Mouse (Mus musculus): ENCODE measurements around the gene Poc5. TPM values are rescaled to one million over a fixed set of nuclear protein-coding genes. Genes with fewer than 3 reads are reported as not detected.

Gene Poc5
- polyA plus RNA-seq, 1 experiment from 2014 or later, result 9.2 TPM

- DNase-seq (ENCODE audit: low spot score), result no peak
- 73% methylated on average over 7 of the region's 7 CpGs for WGBS
- Histone ChIP-seq H3K4me1 (ENCODE audit: insufficient read depth, low read depth, low read length) (no peaks in the 10 kb centered on the region), H3K4me3 (ENCODE audit: low read depth, low read length) (no peak overlapping the region), H3K27ac (ENCODE audit: low read length) (no peak overlapping the region), H3K27me3 (replicated peaks; ENCODE audit: insufficient read depth, low read length) (no peaks in the 10 kb centered on the region), H3K36me3 (ENCODE audit: insufficient read depth, low read length) (no peaks in the 10 kb centered on the region), H3K9ac (replicated peaks; ENCODE audit: low read depth) (no peak overlapping the region), H3K9me3 (ENCODE audit: low read length) (no peaks in the 10 kb centered on the region), H3K4me2 (replicated peaks; ENCODE audit: low read depth, low read length) (no peak overlapping the region)
- TF ChIP-seq EP300 (IDR thresholded peaks at IDR 0.05) (no peak), CTCF (IDR thresholded peaks at IDR 0.05) (no peak)
- ATAC-seq, result no peak
Measured at GRCm38 (mm10) chr13:96450869-96451268, 62.8 kb downstream of the Poc5 start.

- Histone ChIP-seq H3K4me2 (replicated peaks; ENCODE audit: low read depth, low read length) (no peak overlapping the region), H3K27me3 (replicated peaks; ENCODE audit: insufficient read depth, low read length) (no peaks in the 10 kb centered on the region), H3K4me3 (ENCODE audit: low read depth, low read length) (no peak overlapping the region), H3K9ac (replicated peaks; ENCODE audit: low read depth) (no peak overlapping the region), H3K4me1 (ENCODE audit: insufficient read depth, low read depth, low read length) (no peaks in the 10 kb centered on the region), H3K27ac (ENCODE audit: low read length) (no peak overlapping the region), H3K36me3 (ENCODE audit: insufficient read depth, low read length) (no peaks in the 10 kb centered on the region), H3K9me3 (ENCODE audit: low read length) (no peaks in the 10 kb centered on the region)
- no peak for ATAC-seq
- WGBS, result 78% methylated on average over 11 of the region's 11 CpGs
- TF ChIP-seq CTCF (IDR thresholded peaks at IDR 0.05), result no peak
- TF ChIP-seq EP300 (IDR thresholded peaks at IDR 0.05), result no peak
- peak; percentile 19 for DNase-seq (ENCODE audit: low spot score)
Measured at GRCm38 (mm10) chr13:96451386-96452140, 63.5 kb downstream of the Poc5 start.

GRCm38 (mm10) chr13:96452621-96453020 lies 64.5 kb downstream of the Poc5 start:
- no peak overlapping the region for H3K4me3 ChIP-seq (ENCODE audit: low read depth, low read length)
- DNase-seq (ENCODE audit: low spot score) (no peak), ATAC-seq (no peak)
- no peak overlapping the region for H3K4me2 ChIP-seq (replicated peaks; ENCODE audit: low read depth, low read length)
- WGBS, result 96% methylated on average over 3 of the region's 3 CpGs
- H3K4me1 ChIP-seq (ENCODE audit: insufficient read depth, low read depth, low read length), result no peaks in the 10 kb centered on the region
- no peak for TF ChIP-seq CTCF (IDR thresholded peaks at IDR 0.05)
- no peak for TF ChIP-seq EP300 (IDR thresholded peaks at IDR 0.05)
- H3K27me3 ChIP-seq (replicated peaks; ENCODE audit: insufficient read depth, low read length), result no peaks in the 10 kb centered on the region
- H3K9ac ChIP-seq (replicated peaks; ENCODE audit: low read depth), result no peak overlapping the region
- H3K27ac ChIP-seq (ENCODE audit: low read length), result no peak overlapping the region
- no peaks in the 10 kb centered on the region for H3K36me3 ChIP-seq (ENCODE audit: insufficient read depth, low read length)
- no peaks in the 10 kb centered on the region for H3K9me3 ChIP-seq (ENCODE audit: low read length)

GRCm38 (mm10) chr13:96454288-96454687 lies 66.2 kb downstream of the Poc5 start:
- Histone ChIP-seq H3K9ac (replicated peaks; ENCODE audit: low read depth) (no peak overlapping the region), H3K4me3 (ENCODE audit: low read depth, low read length) (no peak overlapping the region), H3K9me3 (ENCODE audit: low read length) (no peaks in the 10 kb centered on the region), H3K27ac (ENCODE audit: low read length) (no peak overlapping the region), H3K4me2 (replicated peaks; ENCODE audit: low read depth, low read length) (no peak overlapping the region), H3K27me3 (replicated peaks; ENCODE audit: insufficient read depth, low read length) (no peaks in the 10 kb centered on the region), H3K4me1 (ENCODE audit: insufficient read depth, low read depth, low read length) (no peaks in the 10 kb centered on the region), H3K36me3 (ENCODE audit: insufficient read depth, low read length) (no peaks in the 10 kb centered on the region)
- peak; percentile 29 for DNase-seq (ENCODE audit: low spot score)
- 61% methylated on average over 3 of the region's 3 CpGs for WGBS
- peak; percentile 44; the same call in 1 of the 2 replicates for ATAC-seq
- TF ChIP-seq EP300 (IDR thresholded peaks at IDR 0.05) (no peak), CTCF (IDR thresholded peaks at IDR 0.05) (no peak)

GRCm38 (mm10) chr13:96457566-96457965 lies 69.5 kb downstream of the Poc5 start:
- Histone ChIP-seq H3K4me2 (replicated peaks; ENCODE audit: low read depth, low read length) (no peak overlapping the region), H3K27ac (ENCODE audit: low read length) (no peak overlapping the region), H3K9ac (replicated peaks; ENCODE audit: low read depth) (no peak overlapping the region), H3K27me3 (replicated peaks; ENCODE audit: insufficient read depth, low read length) (no peaks in the 10 kb centered on the region), H3K4me1 (ENCODE audit: insufficient read depth, low read depth, low read length) (no peaks in the 10 kb centered on the region), H3K9me3 (ENCODE audit: low read length) (no peaks in the 10 kb centered on the region), H3K4me3 (ENCODE audit: low read depth, low read length) (no peak overlapping the region), H3K36me3 (ENCODE audit: insufficient read depth, low read length) (no peaks in the 10 kb centered on the region)
- no peak for ATAC-seq
- WGBS, result 96% methylated on average over 5 of the region's 5 CpGs
- no peak for DNase-seq (ENCODE audit: low spot score)
- TF ChIP-seq EP300 (IDR thresholded peaks at IDR 0.05), result no peak
- no peak for TF ChIP-seq CTCF (IDR thresholded peaks at IDR 0.05)

- no peak overlapping the region for H3K4me2 ChIP-seq (replicated peaks; ENCODE audit: low read depth, low read length)
- no peak for ATAC-seq
- H3K36me3 ChIP-seq (ENCODE audit: insufficient read depth, low read length), result no peaks in the 10 kb centered on the region
- H3K9me3 ChIP-seq (ENCODE audit: low read length), result no peaks in the 10 kb centered on the region
- H3K9ac ChIP-seq (replicated peaks; ENCODE audit: low read depth), result no peak overlapping the region
- no peaks in the 10 kb centered on the region for H3K4me1 ChIP-seq (ENCODE audit: insufficient read depth, low read depth, low read length)
- WGBS, result 79% methylated on average over 5 of the region's 5 CpGs
- no peak overlapping the region for H3K4me3 ChIP-seq (ENCODE audit: low read depth, low read length)
- no peak for DNase-seq (ENCODE audit: low spot score)
- TF ChIP-seq EP300 (IDR thresholded peaks at IDR 0.05) (no peak), CTCF (IDR thresholded peaks at IDR 0.05) (no peak)
- no peak overlapping the region for H3K27ac ChIP-seq (ENCODE audit: low read length)
- no peaks in the 10 kb centered on the region for H3K27me3 ChIP-seq (replicated peaks; ENCODE audit: insufficient read depth, low read length)
Measured at GRCm38 (mm10) chr13:96458018-96458417, 69.9 kb downstream of the Poc5 start.
